ENCODE assay signal across 16 mouse cellular contexts in genomic region chr19:15592821-15593220, GRCm38 (mm10).
"Had no signal": no experiment of that assay in that cellular context is flagged by ENCODE, and none has a peak within 500 bp of the region (broad histone marks: within the 10 kb centered on the region; RNA-seq: fewer than 3 reads in every experiment).

No protein-coding gene starts in this region.

- H3K27me3 ChIP-seq: neural tube, embryonic 13.5 days; neural tube, embryonic 15.5 days; stomach, embryonic 15.5 days had no signal

- H3K9me3 ChIP-seq: neural tube, embryonic 13.5 days; neural tube, embryonic 15.5 days; stomach, embryonic 15.5 days had no signal

- DNase-seq: retina, postnatal 1 day; right cerebral cortex, adult 18-20 months; right cerebral cortex, postnatal 14 days; right cerebral cortex, postnatal 25 days; right cerebral cortex, postnatal 4 days; spleen, adult 18-20 months; thymus, adult 18-20 months; thymus, adult 2 months; thymus, postnatal 14 days; thymus, postnatal 25 days; thymus, postnatal 36 days; thymus, postnatal 4 days had no signal

- H3K27ac ChIP-seq: neural tube, embryonic 13.5 days; neural tube, embryonic 15.5 days; stomach, embryonic 15.5 days; stomach, postnatal 0 days had no signal

- H3K4me2 ChIP-seq: neural tube, embryonic 13.5 days; neural tube, embryonic 15.5 days; stomach, embryonic 15.5 days had no signal

- H3K9ac ChIP-seq: neural tube, embryonic 13.5 days; neural tube, embryonic 15.5 days; stomach, embryonic 15.5 days had no signal

- H3K4me1 ChIP-seq: neural tube, embryonic 13.5 days; neural tube, embryonic 15.5 days; stomach, embryonic 15.5 days had no signal

- H3K4me3 ChIP-seq: neural tube, embryonic 13.5 days; neural tube, embryonic 15.5 days; stomach, embryonic 15.5 days had no signal

- H3K36me3 ChIP-seq: neural tube, embryonic 13.5 days; neural tube, embryonic 15.5 days; stomach, embryonic 15.5 days had no signal
